Mouse (Mus musculus) intestine, postnatal 0 days (tissue): Measurements from ENCODE around the gene Gm43552. TPM values are rescaled to one million over a fixed set of nuclear protein-coding genes. Genes with fewer than 3 reads are reported as not detected.
A peak's percentile ranks its signal among the peaks of the same experiment; 100 is the strongest.

ENCODE experiments used
- ATAC-seq: fragments of 200-750 bp; cut with Nextera tagmentation; 2 replicates; pipeline ENCODE4 v1.8.0; 2017; ENCODE audit warnings: mild to moderate bottlenecking, moderate TSS enrichment, moderate library complexity
- H3K27ac ChIP-seq: fragments of 300-500 bp; sonication (generic); 2 replicates; pipeline ENCODE4 v1.5.1; 2014; ENCODE audit warnings: mild to moderate bottlenecking, low read depth, low read length, moderate library complexity
- H3K27me3 ChIP-seq: fragments of 300-500 bp; sonication (generic); replicated peaks from 2 replicates; pipeline ENCODE4 v1.6.1; 2014; ENCODE audit warnings: low read length, mixed read lengths; ENCODE audit not compliant: control insufficient read depth, insufficient read depth
- H3K36me3 ChIP-seq: fragments of 300-500 bp; sonication (generic); 2 replicates; pipeline ENCODE4 v1.6.1; 2014; ENCODE audit warnings: mild to moderate bottlenecking, moderate library complexity; ENCODE audit not compliant: control insufficient read depth, insufficient read depth
- H3K4me1 ChIP-seq: fragments of 300-500 bp; sonication (generic); replicated peaks from 2 replicates; pipeline ENCODE4 v1.6.1; 2014; ENCODE audit warnings: antibody characterized with exemption, low read length, mixed read lengths; ENCODE audit not compliant: control insufficient read depth, insufficient read depth
- H3K4me2 ChIP-seq: fragments of 300-500 bp; sonication (generic); replicated peaks from 2 replicates; pipeline ENCODE4 v1.6.1; 2014; ENCODE audit warnings: low read depth, mild to moderate bottlenecking, moderate library complexity
- H3K4me3 ChIP-seq: fragments of 300-500 bp; sonication (generic); 2 replicates; pipeline ENCODE4 v1.5.1; 2014; ENCODE audit warnings: low read depth, low read length
- H3K9ac ChIP-seq: fragments of 300-500 bp; sonication (generic); 2 replicates; pipeline ENCODE4 v1.6.1; 2014; ENCODE audit warnings: mild to moderate bottlenecking, low read depth, low read length
- H3K9me3 ChIP-seq: fragments of 300-500 bp; sonication (generic); 2 replicates; pipeline ENCODE4 v1.6.1; 2016; ENCODE audit warnings: mixed run types; ENCODE audit not compliant: control insufficient read depth
- CTCF ChIP-seq: sonication (generic); IDR thresholded peaks from 2 replicates; pipeline ENCODE4 v1.5.1; 2016; ENCODE audit warnings: low read depth, mild to moderate bottlenecking, control low read depth, antibody characterized with exemption, moderate library complexity
- WGBS: fragments of 180-500 bp; shearing (Covaris S2); extraction: QIAGEN DNeasy Blood & Tissue Kit; methylation state at CpG from one replicate; pipeline ENCODE4 v1.1.7; 2014; 5-methylcytosine and 5-hydroxymethylcytosine counted together
- polyA plus RNA-seq: library from polyadenylated mRNA; unstranded; fragments of >200 nt; fragmentation: Nextera tagmentation; extraction: Ambion mirVana; gene quantifications from 2 replicates; pipeline ENCODE4 v1.2.1, GENCODE M21; 2015

Gm43552 gene
- polyA plus RNA-seq = not detected in 2 replicates

- Histone ChIP-seq H3K4me3 (peak within 1 kb of the TSS; percentile 94), H3K4me2 (peak within 1 kb of the TSS; percentile 63), H3K4me1 (no peaks in the 10 kb centered on the region), H3K9me3 (no peaks in the 10 kb centered on the region), H3K27me3 (no peaks in the 10 kb centered on the region), H3K27ac (peak within 1 kb of the TSS; percentile 99), H3K36me3 (no peaks in the 10 kb centered on the region), H3K9ac (peak within 1 kb of the TSS; percentile 98)
- WGBS = under 1% methylated on average over 66 of the region's 69 CpGs
- TF ChIP-seq CTCF = no peak
- ATAC-seq = peak; percentile 96
These were observed at the start of gene Gm43552 for GRCm38 (mm10) chr5:65492716-65493531. Gm43552 (minus strand) TSS chr5:65492833.

- no peaks in the 10 kb centered on the region for H3K27me3 ChIP-seq
- WGBS = 75% methylated on average over 3 of the region's 3 CpGs
- H3K9ac ChIP-seq = no peak overlapping the region
- ATAC-seq = no peak
- H3K4me2 ChIP-seq = no peak overlapping the region
- H3K4me1 ChIP-seq = no peaks in the 10 kb centered on the region
- no peaks in the 10 kb centered on the region for H3K36me3 ChIP-seq
- no peak overlapping the region for H3K4me3 ChIP-seq
- H3K9me3 ChIP-seq = no peaks in the 10 kb centered on the region
- TF ChIP-seq CTCF = no peak
- H3K27ac ChIP-seq = no peak overlapping the region
These were observed 49.3 kb upstream of the Gm43552 start for GRCm38 (mm10) chr5:65541889-65542288.

- WGBS = 83% methylated on average over 3 of the region's 3 CpGs
- no peak overlapping the region for H3K4me2 ChIP-seq
These were observed 47.2 kb upstream of the Gm43552 start for GRCm38 (mm10) chr5:65539786-65540185.

GRCm38 (mm10) chr5:65538829-65539228, 46.2 kb upstream of the Gm43552 start:
- ATAC-seq = no peak
- WGBS = 21% methylated on average over 4 of the region's 4 CpGs
- H3K9ac ChIP-seq = no peak overlapping the region

More at GRCm38 (mm10) chr5:65539786-65540185, 47.2 kb upstream of the Gm43552 start:
- Histone ChIP-seq H3K4me1 (no peaks in the 10 kb centered on the region), H3K4me3 (no peak overlapping the region), H3K27ac (no peak overlapping the region), H3K27me3 (no peaks in the 10 kb centered on the region), H3K9me3 (no peaks in the 10 kb centered on the region), H3K9ac (no peak overlapping the region), H3K36me3 (no peaks in the 10 kb centered on the region)
- TF ChIP-seq CTCF = no peak
- no peak for ATAC-seq

GRCm38 (mm10) chr5:65538121-65538520, 45.5 kb upstream of the Gm43552 start:
- no peak for ATAC-seq
- Histone ChIP-seq H3K9me3 (no peaks in the 10 kb centered on the region), H3K27ac (peak overlapping the region; percentile 98; the same call in 1 of the 2 replicates), H3K9ac (peak overlapping the region; percentile 94), H3K4me3 (peak overlapping the region; percentile 92), H3K4me2 (peak overlapping the region; percentile 78), H3K27me3 (no peaks in the 10 kb centered on the region), H3K36me3 (no peaks in the 10 kb centered on the region), H3K4me1 (no peaks in the 10 kb centered on the region)
- 0% methylated on average over 4 of the region's 4 CpGs for WGBS
- no peak for TF ChIP-seq CTCF

More at GRCm38 (mm10) chr5:65538829-65539228, 46.2 kb upstream of the Gm43552 start:
- no peak for TF ChIP-seq CTCF
- no peaks in the 10 kb centered on the region for H3K36me3 ChIP-seq
- peak overlapping the region; percentile 13; the same call in 1 of the 2 replicates for H3K4me3 ChIP-seq
- H3K4me1 ChIP-seq = no peaks in the 10 kb centered on the region
- no peaks in the 10 kb centered on the region for H3K9me3 ChIP-seq
- H3K27ac ChIP-seq = no peak overlapping the region
- H3K4me2 ChIP-seq = peak overlapping the region; percentile 37
- H3K27me3 ChIP-seq = no peaks in the 10 kb centered on the region

GRCm38 (mm10) chr5:65537420-65538071, 44.9 kb upstream of the Gm43552 start:
- Histone ChIP-seq H3K9me3 (no peaks in the 10 kb centered on the region), H3K36me3 (no peaks in the 10 kb centered on the region), H3K4me1 (no peaks in the 10 kb centered on the region), H3K27ac (peak overlapping the region; percentile 98), H3K4me2 (peak overlapping the region; percentile 78), H3K27me3 (no peaks in the 10 kb centered on the region), H3K4me3 (peak overlapping the region; percentile 92), H3K9ac (peak overlapping the region; percentile 94)
- ATAC-seq = peak; percentile 64
- TF ChIP-seq CTCF = 0 out of 2 replicates have a peak, but pooled peaks have one; percentile 4
- 1% methylated on average over 53 of the region's 59 CpGs for WGBS
